Comparison of ENCODE assay signal across 28 mouse cellular contexts in genomic region chr11:67169301-67169700, GRCm38 (mm10). TPM values are rescaled to one million over a fixed set of nuclear protein-coding genes. Genes with fewer than 3 reads are reported as not detected.
DNase-seq lines count a peak whose midpoint lies in the region; ATAC-seq lines count a peak whose summit lies in the region.
"Had no signal": no experiment of that assay in that cellular context is flagged by ENCODE, and none has a peak within 500 bp of the region (broad histone marks: within the 10 kb centered on the region; RNA-seq: fewer than 3 reads in every experiment).

No protein-coding gene starts in this region.

- no peak overlapping the region for H3K4me3 ChIP-seq in neural tube, embryonic 15.5 days (replicated peaks)
- H3K4me3 ChIP-seq in forebrain, embryonic 12.5 days (replicated peaks), result no peak overlapping the region
- H3K4me3 ChIP-seq: left cerebral cortex, adult 2 months; limb, embryonic 10.5 days; liver, embryonic 15.5 days; lung, embryonic 15.5 days; megakaryocyte, embryonic 14.5 days; neural tube, embryonic 12.5 days had no signal

- no peaks in the 10 kb centered on the region for H3K4me1 ChIP-seq in neural tube, embryonic 15.5 days
- no peaks in the 10 kb centered on the region for H3K4me1 ChIP-seq in forebrain, embryonic 12.5 days
- H3K4me1 ChIP-seq: limb, embryonic 10.5 days; liver, embryonic 15.5 days; lung, embryonic 15.5 days; megakaryocyte, embryonic 14.5 days; neural tube, embryonic 12.5 days had no signal

- WGBS in neural tube, embryonic 15.5 days, result 61% methylated on average over 5 of the region's 5 CpGs
- 73% methylated on average over 5 of the region's 5 CpGs for WGBS in forebrain, embryonic 12.5 days

- H3K9me3 ChIP-seq in neural tube, embryonic 15.5 days (replicated peaks), result no peaks in the 10 kb centered on the region
- no peaks in the 10 kb centered on the region for H3K9me3 ChIP-seq in forebrain, embryonic 12.5 days
- H3K9me3 ChIP-seq: limb, embryonic 10.5 days; liver, embryonic 15.5 days; lung, embryonic 15.5 days; megakaryocyte, embryonic 14.5 days; neural tube, embryonic 12.5 days had no signal

- intact Hi-C loops in heart, postnatal 36 days (cut with DNase I), result no loop called here

- DNase-seq in embryo, embryonic 10 days (ENCODE audit: low spot score), result peak; percentile 21
- no peak for DNase-seq in embryo, embryonic 9.5 days (ENCODE audit: extremely low spot score)
- peak; percentile 4 for DNase-seq in heart, adult 8-10 months (ENCODE audit: low spot score)
- DNase-seq in heart, postnatal 36 days, result no peak
- peak; percentile 15 for DNase-seq in neural tube, embryonic 10.5 days (ENCODE audit: extremely low spot score, low spot score)
- DNase-seq: adrenal gland, postnatal 25 days; cerebellum, adult 9-11 months; kidney, adult 2 months; kidney, postnatal 10 days; liver; lung, postnatal 36 days; midbrain, embryonic 14.5 days had no signal

- H3K36me3 ChIP-seq in neural tube, embryonic 15.5 days, result no peaks in the 10 kb centered on the region
- no peaks in the 10 kb centered on the region for H3K36me3 ChIP-seq in forebrain, embryonic 12.5 days (replicated peaks)
- H3K36me3 ChIP-seq: G1E; limb, embryonic 10.5 days; liver, embryonic 15.5 days; lung, embryonic 15.5 days; neural tube, embryonic 12.5 days had no signal

- H3K9ac ChIP-seq in neural tube, embryonic 15.5 days (replicated peaks), result no peak overlapping the region
- H3K9ac ChIP-seq in forebrain, embryonic 12.5 days, result no peak overlapping the region
- H3K9ac ChIP-seq: liver, embryonic 15.5 days; lung, embryonic 15.5 days; neural tube, embryonic 12.5 days had no signal

- no peak overlapping the region for H3K4me2 ChIP-seq in neural tube, embryonic 15.5 days
- no peak overlapping the region for H3K4me2 ChIP-seq in forebrain, embryonic 12.5 days
- H3K4me2 ChIP-seq: liver, embryonic 15.5 days; lung, embryonic 15.5 days; neural tube, embryonic 12.5 days had no signal

- no peak for ATAC-seq in neural tube, embryonic 15.5 days (ENCODE audit: low FRiP score)
- ATAC-seq in forebrain, embryonic 12.5 days (ENCODE audit: low FRiP score), result no peak
- ATAC-seq: forebrain, embryonic 16.5 days had no signal

- no peaks in the 10 kb centered on the region for H3K27me3 ChIP-seq in neural tube, embryonic 15.5 days (replicated peaks)
- no peaks in the 10 kb centered on the region for H3K27me3 ChIP-seq in forebrain, embryonic 12.5 days
- H3K27me3 ChIP-seq: liver, embryonic 15.5 days; lung, embryonic 15.5 days; megakaryocyte, embryonic 14.5 days; neural tube, embryonic 12.5 days had no signal

- H3K27ac ChIP-seq in neural tube, embryonic 15.5 days (replicated peaks), result no peak overlapping the region
- H3K27ac ChIP-seq in forebrain, embryonic 12.5 days, result no peak overlapping the region
- H3K27ac ChIP-seq: left cerebral cortex, adult 2 months; limb, embryonic 10.5 days; liver, embryonic 15.5 days; lung, embryonic 15.5 days; neural tube, embryonic 12.5 days had no signal

RNA-seq across cellular contexts. Expression of gene Myh2, which starts 1.5 kb away (rescaled TPM):
- total RNA-seq in heart, adult 8-10 months (2022), result under 1 TPM; 0.29 to 0.47 (median 0.35) TPM
- total RNA-seq in heart, postnatal 36 days (2021), result not detected
- polyA plus RNA-seq in neural tube, embryonic 15.5 days (2015; fragmentation: Nextera tagmentation; extraction: Ambion mirVana), result 0.20 and 0.22 TPM in 2 replicates
- polyA plus RNA-seq in forebrain, embryonic 12.5 days (2016; fragmentation: Nextera tagmentation; extraction: Ambion mirVana), result 0.05 and 0.08 TPM in 2 replicates
- total RNA-seq: adrenal gland, postnatal 25 days; heart, adult 18-20 months; hematopoietic stem cell, adult 5-6 weeks had no signal
- polyA plus RNA-seq: G1E; heart, embryonic 14.5 days; limb, embryonic 10.5 days; lung, embryonic 15.5 days; spleen, adult 2 months; testis, adult 2 months had no signal

RNA-seq across cellular contexts. Expression of gene Myh1, which starts 30.6 kb away (rescaled TPM):
- 1 to 10 TPM in 1 of 4 experiments, under 1 TPM in 3; 0.29 to 1.2 (median 0.54) TPM for total RNA-seq in heart, adult 8-10 months (2022)
- not detected for total RNA-seq in heart, postnatal 36 days (2021)
- 0.09 and 0.10 TPM in 2 replicates for polyA plus RNA-seq in neural tube, embryonic 15.5 days (2015; fragmentation: Nextera tagmentation; extraction: Ambion mirVana)
- polyA plus RNA-seq in forebrain, embryonic 12.5 days (2016; fragmentation: Nextera tagmentation; extraction: Ambion mirVana), result 0.05 TPM in 1 of 2 replicates, not detected in the other
- total RNA-seq: G1E; heart, adult 18-20 months; hematopoietic stem cell, adult 5-6 weeks had no signal
- polyA plus RNA-seq: forebrain, embryonic 16.5 days; G1E; intestine, embryonic 14.5 days; neural tube, embryonic 12.5 days had no signal

Comparison
In these comparisons a context has a peak if more than half of its experiments do, and no peak if none do; other contexts are left out.
1. DNase-seq: peak in embryo, embryonic 10 days (single experiment), heart, adult 8-10 months (single experiment) and neural tube, embryonic 10.5 days (single experiment); none in embryo, embryonic 9.5 days (single experiment) and heart, postnatal 36 days (0 of 2).